In the genomic region with DNA sequence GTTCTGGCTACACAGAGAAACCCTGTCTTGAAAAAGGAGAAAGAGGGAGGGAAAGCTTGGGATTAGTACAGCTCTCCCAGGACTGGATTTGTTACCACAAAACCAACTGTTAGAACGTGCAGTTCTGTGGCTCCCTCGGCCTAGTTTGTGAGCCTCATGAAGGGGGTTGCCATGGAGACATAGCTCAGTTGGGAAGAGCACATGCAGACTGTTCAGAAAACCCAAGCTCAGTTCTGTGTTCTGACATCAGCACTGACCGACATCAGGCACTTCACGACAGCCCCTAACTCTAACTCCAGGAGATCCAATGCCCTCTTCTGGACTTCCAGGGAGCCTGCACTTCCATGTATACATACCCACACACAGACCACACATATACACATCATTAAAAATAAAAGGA, we compare ENCODE assay signal across 11 mouse cellular contexts. TPM values are rescaled to one million over a fixed set of nuclear protein-coding genes. Genes with fewer than 3 reads are reported as not detected.
A peak's percentile ranks its signal among the peaks of the same experiment; 100 is the strongest.
DNase-seq lines count a peak whose midpoint lies in the region; ATAC-seq lines count a peak whose summit lies in the region.
"Had no signal": no experiment of that assay in that cellular context is flagged by ENCODE, and none has a peak within 500 bp of the region (broad histone marks: within the 10 kb centered on the region; RNA-seq: fewer than 3 reads in every experiment).

No protein-coding gene starts in this region.

- peak; percentile 70 for ATAC-seq in midbrain, embryonic 11.5 days (ENCODE audit: low FRiP score)
- peak; percentile 51 for ATAC-seq in forebrain, embryonic 12.5 days (ENCODE audit: low FRiP score)
- ATAC-seq in hindbrain, embryonic 16.5 days = peak; percentile 83
- peak; percentile 85 for ATAC-seq in midbrain, embryonic 16.5 days
- no peak for ATAC-seq in intestine, embryonic 16.5 days

- WGBS in midbrain, embryonic 11.5 days = 30% methylated on average over 4 of the region's 4 CpGs
- 54% methylated on average over 4 of the region's 4 CpGs for WGBS in midbrain, embryonic 10.5 days
- WGBS in forebrain, embryonic 12.5 days = 50% methylated on average over 4 of the region's 4 CpGs
- WGBS in hindbrain, embryonic 16.5 days = 34% methylated on average over 4 of the region's 4 CpGs
- WGBS in midbrain, embryonic 16.5 days = 23% methylated on average over 4 of the region's 4 CpGs
- WGBS in intestine, embryonic 16.5 days = 61% methylated on average over 4 of the region's 4 CpGs

- no peaks in the 10 kb centered on the region for H3K9me3 ChIP-seq in midbrain, embryonic 11.5 days (ENCODE audit: control insufficient read depth, low read length)
- no peaks in the 10 kb centered on the region for H3K9me3 ChIP-seq in midbrain, embryonic 10.5 days (replicated peaks)
- H3K9me3 ChIP-seq in forebrain, embryonic 12.5 days = no peaks in the 10 kb centered on the region
- no peaks in the 10 kb centered on the region for H3K9me3 ChIP-seq in hindbrain, embryonic 16.5 days (ENCODE audit: control insufficient read depth, low read length)
- no peaks in the 10 kb centered on the region for H3K9me3 ChIP-seq in midbrain, embryonic 16.5 days (replicated peaks; ENCODE audit: control insufficient read depth, low read length, poor library complexity, severe bottlenecking)
- no peaks in the 10 kb centered on the region for H3K9me3 ChIP-seq in intestine, embryonic 16.5 days (ENCODE audit: control insufficient read depth, low read length)
- H3K9me3 ChIP-seq: heart, embryonic 15.5 days had no signal

- no peak overlapping the region for H3K4me2 ChIP-seq in midbrain, embryonic 11.5 days
- H3K4me2 ChIP-seq in forebrain, embryonic 12.5 days = no peak overlapping the region
- no peak overlapping the region for H3K4me2 ChIP-seq in hindbrain, embryonic 16.5 days (ENCODE audit: low read length)
- H3K4me2 ChIP-seq in midbrain, embryonic 16.5 days (ENCODE audit: low read length) = no peak overlapping the region
- no peak overlapping the region for H3K4me2 ChIP-seq in intestine, embryonic 16.5 days (ENCODE audit: low read depth, low read length)
- H3K4me2 ChIP-seq: heart, embryonic 15.5 days had no signal

- no peaks in the 10 kb centered on the region for H3K36me3 ChIP-seq in midbrain, embryonic 11.5 days (ENCODE audit: control insufficient read depth, insufficient read depth, low read length)
- no peaks in the 10 kb centered on the region for H3K36me3 ChIP-seq in midbrain, embryonic 10.5 days
- no peaks in the 10 kb centered on the region for H3K36me3 ChIP-seq in forebrain, embryonic 12.5 days (replicated peaks)
- no peaks in the 10 kb centered on the region for H3K36me3 ChIP-seq in hindbrain, embryonic 16.5 days (ENCODE audit: control insufficient read depth, insufficient read depth, low read length)
- no peaks in the 10 kb centered on the region for H3K36me3 ChIP-seq in midbrain, embryonic 16.5 days (ENCODE audit: control insufficient read depth, insufficient read depth, low read length)
- no peaks in the 10 kb centered on the region for H3K36me3 ChIP-seq in intestine, embryonic 16.5 days (ENCODE audit: control insufficient read depth, insufficient read depth, low read length)
- H3K36me3 ChIP-seq: heart, embryonic 15.5 days had no signal

- H3K27me3 ChIP-seq in midbrain, embryonic 11.5 days (ENCODE audit: control insufficient read depth, insufficient read depth, low read length) = no peaks in the 10 kb centered on the region
- no peaks in the 10 kb centered on the region for H3K27me3 ChIP-seq in midbrain, embryonic 10.5 days (ENCODE audit: low read depth, poor library complexity, severe bottlenecking)
- H3K27me3 ChIP-seq in forebrain, embryonic 12.5 days = no peaks in the 10 kb centered on the region
- no peaks in the 10 kb centered on the region for H3K27me3 ChIP-seq in hindbrain, embryonic 16.5 days (replicated peaks; ENCODE audit: control insufficient read depth, insufficient read depth, low read length)
- H3K27me3 ChIP-seq in midbrain, embryonic 16.5 days (ENCODE audit: control insufficient read depth, insufficient read depth, low read depth, low read length) = no peaks in the 10 kb centered on the region
- no peaks in the 10 kb centered on the region for H3K27me3 ChIP-seq in intestine, embryonic 16.5 days (replicated peaks; ENCODE audit: control insufficient read depth, insufficient read depth, low read length)
- H3K27me3 ChIP-seq: heart, embryonic 15.5 days had no signal

- no peak overlapping the region for H3K9ac ChIP-seq in midbrain, embryonic 11.5 days (ENCODE audit: low read length)
- no peak overlapping the region for H3K9ac ChIP-seq in forebrain, embryonic 12.5 days
- no peak overlapping the region for H3K9ac ChIP-seq in hindbrain, embryonic 16.5 days (ENCODE audit: low read depth, low read length)
- H3K9ac ChIP-seq in midbrain, embryonic 16.5 days (ENCODE audit: low read depth, low read length) = no peak overlapping the region
- H3K9ac ChIP-seq in intestine, embryonic 16.5 days (ENCODE audit: low read depth, low read length) = no peak overlapping the region
- H3K9ac ChIP-seq: heart, embryonic 15.5 days had no signal

- no peak overlapping the region for H3K27ac ChIP-seq in midbrain, embryonic 11.5 days (ENCODE audit: low read depth, low read length)
- no peak overlapping the region for H3K27ac ChIP-seq in midbrain, embryonic 10.5 days (replicated peaks)
- H3K27ac ChIP-seq in forebrain, embryonic 12.5 days = no peak overlapping the region
- no peak overlapping the region; the same call in 1 of the 2 replicates for H3K27ac ChIP-seq in hindbrain, embryonic 16.5 days (ENCODE audit: low read depth, low read length)
- H3K27ac ChIP-seq in midbrain, embryonic 16.5 days (ENCODE audit: low read length) = peak overlapping the region; percentile 30; the same call in 1 of the 2 replicates
- H3K27ac ChIP-seq in intestine, embryonic 16.5 days (ENCODE audit: low read length) = no peak overlapping the region
- H3K27ac ChIP-seq: heart, embryonic 15.5 days had no signal

- no peak for DNase-seq in midbrain, embryonic 11.5 days (ENCODE audit: low spot score, missing footprints)
- no peak for DNase-seq in midbrain, embryonic 10.5 days (ENCODE audit: low spot score)
- DNase-seq in cerebellum, postnatal 4 days (ENCODE audit: low spot score in 2 of 2) = no peak
- no peak for DNase-seq in thymus, postnatal 4 days
- DNase-seq: cerebellum, adult 9-11 months; kidney, postnatal 10 days had no signal

- H3K4me3 ChIP-seq in midbrain, embryonic 11.5 days (ENCODE audit: low read depth, low read length) = no peak overlapping the region
- no peak overlapping the region for H3K4me3 ChIP-seq in midbrain, embryonic 10.5 days
- no peak overlapping the region for H3K4me3 ChIP-seq in forebrain, embryonic 12.5 days (replicated peaks)
- no peak overlapping the region for H3K4me3 ChIP-seq in hindbrain, embryonic 16.5 days (ENCODE audit: low read length)
- H3K4me3 ChIP-seq in midbrain, embryonic 16.5 days (ENCODE audit: low read depth, low read length) = no peak overlapping the region
- H3K4me3 ChIP-seq in intestine, embryonic 16.5 days (ENCODE audit: low read length) = no peak overlapping the region
- H3K4me3 ChIP-seq: heart, embryonic 15.5 days had no signal

- peaks cover 7% of the 10 kb centered on the region for H3K4me1 ChIP-seq in midbrain, embryonic 11.5 days (ENCODE audit: control insufficient read depth, insufficient read depth, low read length)
- peaks cover 14% of the 10 kb centered on the region for H3K4me1 ChIP-seq in midbrain, embryonic 10.5 days
- peaks cover 8% of the 10 kb centered on the region for H3K4me1 ChIP-seq in forebrain, embryonic 12.5 days
- H3K4me1 ChIP-seq in hindbrain, embryonic 16.5 days (ENCODE audit: control insufficient read depth, insufficient read depth, low read depth, low read length) = peaks cover 3% of the 10 kb centered on the region
- H3K4me1 ChIP-seq in midbrain, embryonic 16.5 days (ENCODE audit: control insufficient read depth, insufficient read depth, low read length) = peaks cover 8% of the 10 kb centered on the region
- H3K4me1 ChIP-seq in intestine, embryonic 16.5 days (ENCODE audit: control insufficient read depth, insufficient read depth, low read length) = no peaks in the 10 kb centered on the region

RNA-seq across cellular contexts. Expression of a gene that starts 24.7 kb away (rescaled TPM):
- 10.2 and 10.9 TPM in 2 replicates for polyA plus RNA-seq in midbrain, embryonic 11.5 days (2014; fragmentation: Nextera tagmentation; extraction: Ambion mirVana)
- polyA plus RNA-seq in midbrain, embryonic 10.5 days (2016; fragmentation: Nextera tagmentation; extraction: Ambion mirVana) = 8.9 and 10.4 TPM in 2 replicates
- polyA plus RNA-seq in forebrain, embryonic 12.5 days (2016; fragmentation: Nextera tagmentation; extraction: Ambion mirVana) = 12.1 and 13.0 TPM in 2 replicates
- polyA plus RNA-seq in hindbrain, embryonic 16.5 days (2015; fragmentation: Nextera tagmentation; extraction: Ambion mirVana) = 28.7 and 29.9 TPM in 2 replicates
- 32.0 and 33.2 TPM in 2 replicates for polyA plus RNA-seq in midbrain, embryonic 16.5 days (2015; fragmentation: Nextera tagmentation; extraction: Ambion mirVana)
- 2.9 and 3.7 TPM in 2 replicates for polyA plus RNA-seq in intestine, embryonic 16.5 days (2015; fragmentation: Nextera tagmentation; extraction: Ambion mirVana)

RNA-seq across cellular contexts. Expression of a gene that starts 32.7 kb away (rescaled TPM):
- polyA plus RNA-seq in midbrain, embryonic 11.5 days (2014; fragmentation: Nextera tagmentation; extraction: Ambion mirVana) = 44.8 and 48.0 TPM in 2 replicates
- 37.5 and 39.5 TPM in 2 replicates for polyA plus RNA-seq in midbrain, embryonic 10.5 days (2016; fragmentation: Nextera tagmentation; extraction: Ambion mirVana)
- 47.8 and 48.8 TPM in 2 replicates for polyA plus RNA-seq in forebrain, embryonic 12.5 days (2016; fragmentation: Nextera tagmentation; extraction: Ambion mirVana)
- polyA plus RNA-seq in hindbrain, embryonic 16.5 days (2015; fragmentation: Nextera tagmentation; extraction: Ambion mirVana) = 31.4 and 33.9 TPM in 2 replicates
- 33.4 and 34.6 TPM in 2 replicates for polyA plus RNA-seq in midbrain, embryonic 16.5 days (2015; fragmentation: Nextera tagmentation; extraction: Ambion mirVana)
- 55.9 and 71.0 TPM in 2 replicates for polyA plus RNA-seq in intestine, embryonic 16.5 days (2015; fragmentation: Nextera tagmentation; extraction: Ambion mirVana)

RNA-seq across cellular contexts. Expression of a gene that starts 55.0 kb away (rescaled TPM):
- 24.4 and 27.6 TPM in 2 replicates for polyA plus RNA-seq in midbrain, embryonic 11.5 days (2014; fragmentation: Nextera tagmentation; extraction: Ambion mirVana)
- polyA plus RNA-seq in midbrain, embryonic 10.5 days (2016; fragmentation: Nextera tagmentation; extraction: Ambion mirVana) = 19.9 and 23.5 TPM in 2 replicates
- polyA plus RNA-seq in forebrain, embryonic 12.5 days (2016; fragmentation: Nextera tagmentation; extraction: Ambion mirVana) = 33.9 and 34.4 TPM in 2 replicates
- 46.1 and 50.0 TPM in 2 replicates for polyA plus RNA-seq in hindbrain, embryonic 16.5 days (2015; fragmentation: Nextera tagmentation; extraction: Ambion mirVana)
- 51.5 and 53.1 TPM in 2 replicates for polyA plus RNA-seq in midbrain, embryonic 16.5 days (2015; fragmentation: Nextera tagmentation; extraction: Ambion mirVana)
- 15.5 and 16.7 TPM in 2 replicates for polyA plus RNA-seq in intestine, embryonic 16.5 days (2015; fragmentation: Nextera tagmentation; extraction: Ambion mirVana)
